Mouse (Mus musculus) CH12.LX (cell line): ENCODE measurements at regions not wholly inside any gene's neighbourhood (a gene's known extent, or its start where the extent isn't known, plus 50 kb on each side); places are given as distances from the start of the nearest gene placed in this dataset.

Source experiments
- DNase-seq: peaks from one replicate; pipeline ENCODE4 v3.0.0-alpha.2; 2013; ENCODE audit errors: extremely low read depth
- H3K27ac ChIP-seq: 2 replicates; pipeline ENCODE4 v1.5.1; 2012; ENCODE audit warnings: low read depth, mild to moderate bottlenecking, control low read depth, moderate library complexity; ENCODE audit not compliant: insufficient read depth
- H3K27me3 ChIP-seq: replicated peaks from 2 replicates; pipeline ENCODE3; 2012; ENCODE audit warnings: inconsistent platforms
- H3K36me3 ChIP-seq, 2 experiments: replicated peaks in 1 of 2; 2 replicates each; pipeline versions ENCODE3 to v1.6.1; 2012; ENCODE audit warnings: inconsistent platforms in 1 of 2, low read length in 1 of 2, mild to moderate bottlenecking in 1 of 2, mixed read lengths in 1 of 2, moderate library complexity in 1 of 2; ENCODE audit not compliant: control insufficient read depth in 1 of 2, insufficient read depth in 1 of 2
- H3K4me1 ChIP-seq, 2 experiments: 2 replicates each; pipeline ENCODE4 v1.6.1; 2012; ENCODE audit warnings: inconsistent platforms in 1 of 2, moderate library complexity in 1 of 2; ENCODE audit not compliant: insufficient read depth in 2 of 2, control insufficient read depth in 1 of 2
- H3K4me2 ChIP-seq: 2 replicates; pipeline ENCODE4 v1.6.1; 2012; ENCODE audit warnings: low read depth, mild to moderate bottlenecking, control low read depth; ENCODE audit not compliant: poor library complexity, insufficient read depth, severe bottlenecking
- H3K4me3 ChIP-seq, 3 experiments: fragments of 150-350 bp in 1 of 3; sonication (generic) in 1 of 3; replicated peaks in 1 of 3; 2 replicates each; pipeline versions ENCODE3 to v1.5.1; 2011 to 2012; ENCODE audit warnings: low read depth in 2 of 3, low read length in 2 of 3, mild to moderate bottlenecking in 2 of 3, moderate library complexity in 2 of 3, control low read depth in 1 of 3, improper control_type of control experiment in 1 of 3, inconsistent platforms in 1 of 3, mixed read lengths in 1 of 3; ENCODE audit not compliant: poor library complexity in 1 of 3
- H3K79me2 ChIP-seq: replicated peaks from 2 replicates; pipeline ENCODE4 v1.6.1; 2012; ENCODE audit warnings: mild to moderate bottlenecking, moderate library complexity; ENCODE audit not compliant: control insufficient read depth, poor library complexity, insufficient read depth, severe bottlenecking; ENCODE audit errors: extremely low read depth
- H3K9ac ChIP-seq: 2 replicates; pipeline ENCODE4 v1.6.1; 2012; ENCODE audit warnings: low read depth, mild to moderate bottlenecking, control low read depth, moderate library complexity; ENCODE audit not compliant: insufficient read depth
- H3K9me3 ChIP-seq: replicated peaks from 2 replicates; pipeline ENCODE3; 2012; ENCODE audit warnings: low read length, inconsistent platforms, mixed read lengths
- BHLHE40 ChIP-seq: IDR thresholded peaks from 2 replicates; pipeline ENCODE4 v1.6.1; 2011; ENCODE audit warnings: mild to moderate bottlenecking, low read depth, low read length, improper control_type of control experiment
- CHD2 ChIP-seq: IDR thresholded peaks from 2 replicates; pipeline ENCODE4 v1.6.1; 2011; ENCODE audit warnings: low read length, improper control_type of control experiment
- CTCF ChIP-seq, 2 experiments: IDR thresholded peaks in 1 of 2; conservative IDR thresholded peaks in 1 of 2; 2 replicates each; pipeline ENCODE4 v1.5.1; 2011 to 2012; ENCODE audit warnings: low read depth in 2 of 2, low read length in 2 of 2, improper control_type of control experiment in 1 of 2, inconsistent platforms in 1 of 2, mild to moderate bottlenecking in 1 of 2, moderate library complexity in 1 of 2
- E2F4 ChIP-seq: IDR thresholded peaks from 2 replicates; pipeline ENCODE4 v1.6.1; 2011; ENCODE audit warnings: low read depth, low read length, improper control_type of control experiment; ENCODE audit not compliant: insufficient replicate concordance
- ELF1 ChIP-seq: IDR thresholded peaks from 2 replicates; pipeline ENCODE4 v1.6.1; 2014; ENCODE audit warnings: low read depth, mild to moderate bottlenecking, inconsistent platforms, low read length, improper control_type of control experiment
- EP300 ChIP-seq: IDR thresholded peaks from 2 replicates; pipeline ENCODE4 v1.6.1; 2011; ENCODE audit warnings: low read length, improper control_type of control experiment
- GABPA ChIP-seq: IDR thresholded peaks from 2 replicates; pipeline ENCODE4 v1.6.1; 2012; ENCODE audit warnings: low read depth, low read length, improper control_type of control experiment, inconsistent platforms; ENCODE audit not compliant: insufficient replicate concordance
- HCFC1 ChIP-seq: IDR thresholded peaks from 2 replicates; pipeline ENCODE4 v1.6.1; 2012; ENCODE audit warnings: low read depth, mild to moderate bottlenecking, inconsistent platforms, low read length, improper control_type of control experiment
- JUND ChIP-seq: conservative IDR thresholded peaks from 2 replicates; pipeline ENCODE4 v1.6.1; 2011; ENCODE audit warnings: low read depth, low read length, improper control_type of control experiment
- KAT2A ChIP-seq: IDR thresholded peaks from 2 replicates; pipeline ENCODE4 v1.6.1; 2012; ENCODE audit warnings: low read length, improper control_type of control experiment, inconsistent platforms; ENCODE audit not compliant: insufficient replicate concordance
- MAFK ChIP-seq: IDR thresholded peaks from 2 replicates; pipeline ENCODE4 v1.6.1; 2011; ENCODE audit warnings: low read length, improper control_type of control experiment; ENCODE audit not compliant: insufficient replicate concordance
- MAZ ChIP-seq: IDR thresholded peaks from 2 replicates; pipeline ENCODE4 v1.6.1; 2012; ENCODE audit warnings: low read depth, mild to moderate bottlenecking, inconsistent platforms, low read length, improper control_type of control experiment, moderate library complexity
- MEF2A ChIP-seq: IDR thresholded peaks from 2 replicates; pipeline ENCODE4 v1.6.1; 2014; ENCODE audit warnings: low read depth, mild to moderate bottlenecking, inconsistent platforms, low read length, improper control_type of control experiment, borderline replicate concordance
- MXI1 ChIP-seq: IDR thresholded peaks from 2 replicates; pipeline ENCODE4 v1.6.1; 2011; ENCODE audit warnings: mild to moderate bottlenecking, low read depth, low read length, improper control_type of control experiment
- NELFE ChIP-seq: IDR thresholded peaks from 2 replicates; pipeline ENCODE4 v1.6.1; 2011; ENCODE audit warnings: low read depth, low read length, improper control_type of control experiment
- NRF1 ChIP-seq: IDR thresholded peaks from 2 replicates; pipeline ENCODE4 v1.6.1; 2014; ENCODE audit warnings: low read depth, mild to moderate bottlenecking, inconsistent platforms, low read length, improper control_type of control experiment, moderate library complexity
- POLR2A ChIP-seq: IDR thresholded peaks from 2 replicates; pipeline ENCODE4 v1.6.1; 2011; ENCODE audit warnings: low read depth, mild to moderate bottlenecking, improper control_type of control experiment, low read length
- POLR2AphosphoS2 ChIP-seq: IDR thresholded peaks from 2 replicates; pipeline ENCODE4 v1.6.1; 2011; ENCODE audit warnings: low read depth, low read length, improper control_type of control experiment
- RCOR1 ChIP-seq: conservative IDR thresholded peaks from 2 replicates; pipeline ENCODE4 v1.6.1; 2012; ENCODE audit warnings: low read depth, mild to moderate bottlenecking, inconsistent platforms, low read length, improper control_type of control experiment
- SIN3A ChIP-seq: IDR thresholded peaks from 2 replicates; pipeline ENCODE4 v1.6.1; 2012; ENCODE audit warnings: low read length, improper control_type of control experiment, inconsistent platforms
- TCF12 ChIP-seq: IDR thresholded peaks from 2 replicates; pipeline ENCODE4 v1.6.1; 2014; ENCODE audit warnings: low read depth, mild to moderate bottlenecking, inconsistent platforms, low read length, improper control_type of control experiment
- UBTF ChIP-seq: IDR thresholded peaks from 2 replicates; pipeline ENCODE4 v1.6.1; 2012; ENCODE audit warnings: low read depth, mild to moderate bottlenecking, inconsistent platforms, low read length, improper control_type of control experiment, moderate library complexity
- ZMIZ1 ChIP-seq: IDR thresholded peaks from 2 replicates; pipeline ENCODE4 v1.6.1; 2012; ENCODE audit warnings: low read depth, mild to moderate bottlenecking, inconsistent platforms, low read length, improper control_type of control experiment
- dilution Hi-C: fragments of 300-500 bp; cut with MboI; formaldehyde crosslinking; loops from 2 replicates; pipeline ENCODE4 v1.14.3; 2020; ENCODE audit warnings: low sequenced_read_pairs; ENCODE audit not compliant: extremely low pct_unique_long_range_greater_than_20kb, extremely low pct_ligation_motif_present
- in situ Hi-C: fragments of 300-500 bp; cut with MboI; formaldehyde crosslinking; loops from 3 replicates; pipeline ENCODE4 v1.14.3; 2019; ENCODE audit warnings: low sequenced_read_pairs, low pct_ligation_motif_present, low pct_unique_long_range_greater_than_20kb, mixed read lengths

- Histone ChIP-seq H3K27me3 (no peaks in the 10 kb centered on the region), H3K79me2 (no peaks in the 10 kb centered on the region), H3K9me3 (no peaks in the 10 kb centered on the region), H3K4me1 (no peaks in the 10 kb centered on the region), H3K36me3 (no peaks in the 10 kb centered on the region), H3K9ac (no peak overlapping the region), H3K4me3 (no peak overlapping the region), H3K27ac (no peak overlapping the region), H3K4me2 (no peak overlapping the region)
- in situ Hi-C loops (no loop called here), dilution Hi-C loops (no loop called here)
- DNase-seq = no peak
- TF ChIP-seq MAFK (no peak), RCOR1 (no peak), BHLHE40 (no peak), MXI1 (no peak), JUND (no peak), HCFC1 (no peak), MEF2A (no peak), E2F4 (no peak), MAZ (no peak), POLR2A (no peak), NELFE (no peak), ELF1 (no peak), EP300 (no peak), GABPA (no peak), POLR2AphosphoS2 (no peak), CHD2 (no peak), SIN3A (no peak), NRF1 (no peak), KAT2A (no peak)
These were observed 89.5 kb upstream of the Basp1 start for GRCm38 (mm10) chr15:25503104-25503503.

- no peak overlapping the region for H3K4me2 ChIP-seq
- in situ Hi-C loops (no loop called here), dilution Hi-C loops (no loop called here)
- no peaks in the 10 kb centered on the region for H3K9me3 ChIP-seq
- H3K36me3 ChIP-seq = no peaks in the 10 kb centered on the region
- H3K79me2 ChIP-seq = no peaks in the 10 kb centered on the region
- no peak for TF ChIP-seq CTCF (conservative IDR thresholded peaks at IDR 0.05 in 1 of 2, IDR thresholded peaks at IDR 0.05 in 1 of 2; ENCODE audit: low read depth in 2 of 2, low read length in 2 of 2)
- TF ChIP-seq SIN3A = no peak
- no peak for TF ChIP-seq HCFC1
- TF ChIP-seq ELF1 = no peak
- TF ChIP-seq ZMIZ1 = no peak
- TF ChIP-seq CHD2 = no peak
- no peak for TF ChIP-seq TCF12
- TF ChIP-seq UBTF = no peak
- no peak for TF ChIP-seq POLR2AphosphoS2
- TF ChIP-seq NELFE = no peak
- DNase-seq = no peak
- no peak overlapping the region for H3K4me3 ChIP-seq
- no peak overlapping the region for H3K9ac ChIP-seq
- no peaks in the 10 kb centered on the region for H3K27me3 ChIP-seq
- H3K27ac ChIP-seq = no peak overlapping the region
- H3K4me1 ChIP-seq = no peaks in the 10 kb centered on the region
These were observed 95.6 kb upstream of the Basp1 start for GRCm38 (mm10) chr15:25509139-25509538.
